Mouse (Mus musculus) limb, embryonic 14.5 days (tissue): ENCODE data around the gene Gm15319. TPM values are rescaled to one million over a fixed set of nuclear protein-coding genes. Genes with fewer than 3 reads are reported as not detected.
"Not testable (repeated sequence)": the region's sequence is repeated elsewhere in the genome, so short reads cannot be mapped to it uniquely, and the experiment has no call there.

ENCODE experiments used
- ATAC-seq: fragments of 200-750 bp; cut with Nextera tagmentation; 2 replicates; pipeline ENCODE4 v1.8.0; 2017; ENCODE audit warnings: low read depth, moderate number of reproducible peaks, moderate TSS enrichment; ENCODE audit not compliant: low FRiP score
- DNase-seq: peaks from one replicate; pipeline ENCODE4 v3.0.0-alpha.2; 2015; ENCODE audit warnings: low spot score
- H3K27ac ChIP-seq: fragments of 300-500 bp; sonication (generic); replicated peaks from 2 replicates; pipeline ENCODE4 v1.5.1; 2014; ENCODE audit warnings: low read depth, mild to moderate bottlenecking, low read length, moderate library complexity, mixed read lengths
- H3K27me3 ChIP-seq: fragments of 300-500 bp; sonication (generic); 2 replicates; pipeline ENCODE4 v1.6.1; 2014; ENCODE audit warnings: low read length, mixed read lengths; ENCODE audit not compliant: control insufficient read depth, insufficient read depth
- H3K36me3 ChIP-seq: fragments of 300-500 bp; sonication (generic); 2 replicates; pipeline ENCODE4 v1.6.1; 2014; ENCODE audit warnings: mild to moderate bottlenecking, low read length, moderate library complexity, mixed read lengths; ENCODE audit not compliant: control insufficient read depth, insufficient read depth
- H3K4me1 ChIP-seq: fragments of 300-500 bp; sonication (generic); 2 replicates; pipeline ENCODE4 v1.6.1; 2014; ENCODE audit warnings: antibody characterized with exemption, low read length, mixed read lengths; ENCODE audit not compliant: control insufficient read depth, insufficient read depth
- H3K4me2 ChIP-seq: fragments of 300-500 bp; sonication (generic); replicated peaks from 2 replicates; pipeline ENCODE4 v1.6.1; 2014; ENCODE audit warnings: low read depth, mild to moderate bottlenecking, low read length, moderate library complexity; ENCODE audit not compliant: severe bottlenecking
- H3K4me3 ChIP-seq: fragments of 300-500 bp; sonication (generic); replicated peaks from 2 replicates; pipeline ENCODE4 v1.5.1; 2014; ENCODE audit warnings: low read length
- H3K9ac ChIP-seq: fragments of 300-500 bp; sonication (generic); 2 replicates; pipeline ENCODE4 v1.6.1; 2014; ENCODE audit warnings: mild to moderate bottlenecking, low read depth, low read length, moderate library complexity; ENCODE audit not compliant: severe bottlenecking
- H3K9me3 ChIP-seq: fragments of 300-500 bp; sonication (generic); 2 replicates; pipeline ENCODE4 v1.6.1; 2016; ENCODE audit warnings: low read length; ENCODE audit not compliant: control insufficient read depth
- WGBS: fragments of 180-500 bp; shearing (Covaris S2); extraction: QIAGEN DNeasy Blood & Tissue Kit; methylation state at CpG from one replicate; pipeline ENCODE4 v1.1.7; 2014; 5-methylcytosine and 5-hydroxymethylcytosine counted together
- polyA plus RNA-seq, 2 experiments: library from polyadenylated mRNA; depleted of rRNA in 1 of 2; stranded (reverse) in 1 of 2; unstranded in 1 of 2; fragments of >200 nt; fragmentation: Nextera tagmentation in 1 of 2; extraction: Ambion mirVana in 1 of 2; gene quantifications; 2 replicates each; pipeline versions ENCODE4 v1.2.1 to v1.2.3; 2012 to 2014

Gm15319 gene
- polyA plus RNA-seq (2012; rRNA removed) = 0.09 and 0.14 TPM in 2 replicates
- polyA plus RNA-seq (2014; fragmentation: Nextera tagmentation; extraction: Ambion mirVana) = not detected in 2 replicates

DNA sequence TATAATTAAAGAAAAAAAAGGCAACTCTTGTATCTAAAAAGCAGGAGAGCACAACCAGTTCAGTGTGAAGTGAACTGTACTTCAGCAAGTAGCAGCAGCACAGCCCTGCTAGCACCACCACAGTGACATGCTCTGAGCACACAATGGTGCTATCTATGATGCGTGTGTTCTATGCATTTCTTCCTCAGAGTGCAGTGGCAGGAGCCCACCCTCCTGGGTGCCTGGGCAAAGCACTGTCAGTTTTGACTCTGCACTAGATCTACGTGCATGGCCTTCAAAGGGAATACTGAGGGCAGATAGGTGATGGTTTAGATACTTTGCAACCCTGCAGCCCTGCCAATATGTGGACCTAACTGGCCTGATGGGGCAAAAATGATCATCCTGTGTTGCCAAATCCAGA, at the start of gene Gm15319:
Gene Gm15319 (minus strand): TSS at position 101 of the 400 bp plus-strand sequence.
- not testable (repeated sequence) for H3K4me2 ChIP-seq, H3K27ac ChIP-seq, H3K27me3 ChIP-seq, H3K9ac ChIP-seq, ATAC-seq, H3K4me3 ChIP-seq, H3K36me3 ChIP-seq, H3K9me3 ChIP-seq, H3K4me1 ChIP-seq, DNase-seq
- no CpG with 5 or more reads among the region's 2 CpGs for WGBS

DNA sequence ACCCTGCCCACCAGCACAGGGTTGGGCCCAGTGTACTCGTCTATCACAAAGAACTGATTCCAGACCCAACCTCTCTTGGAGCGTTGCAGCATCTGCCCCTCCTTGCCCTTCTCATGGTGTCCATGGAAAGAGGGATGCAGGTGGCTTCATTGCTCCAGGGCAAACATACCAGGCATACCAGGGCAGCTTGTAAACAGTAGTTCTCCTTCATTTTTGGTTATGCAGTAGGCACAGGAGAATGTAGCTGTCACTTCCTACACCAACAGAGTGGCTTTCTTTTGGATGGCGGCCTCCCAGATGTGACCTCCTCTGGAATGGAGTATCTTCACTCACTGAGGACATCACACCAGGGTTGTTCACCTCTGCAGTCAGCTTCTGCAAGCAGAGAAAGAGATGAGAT, 47.3 kb upstream of the Gm15319 start:
- no CpG with 5 or more reads among the region's 3 CpGs for WGBS
- not testable (repeated sequence) for H3K4me2 ChIP-seq, DNase-seq, H3K27ac ChIP-seq, H3K4me1 ChIP-seq, H3K4me3 ChIP-seq, ATAC-seq, H3K27me3 ChIP-seq, H3K9me3 ChIP-seq, H3K9ac ChIP-seq, H3K36me3 ChIP-seq

DNA sequence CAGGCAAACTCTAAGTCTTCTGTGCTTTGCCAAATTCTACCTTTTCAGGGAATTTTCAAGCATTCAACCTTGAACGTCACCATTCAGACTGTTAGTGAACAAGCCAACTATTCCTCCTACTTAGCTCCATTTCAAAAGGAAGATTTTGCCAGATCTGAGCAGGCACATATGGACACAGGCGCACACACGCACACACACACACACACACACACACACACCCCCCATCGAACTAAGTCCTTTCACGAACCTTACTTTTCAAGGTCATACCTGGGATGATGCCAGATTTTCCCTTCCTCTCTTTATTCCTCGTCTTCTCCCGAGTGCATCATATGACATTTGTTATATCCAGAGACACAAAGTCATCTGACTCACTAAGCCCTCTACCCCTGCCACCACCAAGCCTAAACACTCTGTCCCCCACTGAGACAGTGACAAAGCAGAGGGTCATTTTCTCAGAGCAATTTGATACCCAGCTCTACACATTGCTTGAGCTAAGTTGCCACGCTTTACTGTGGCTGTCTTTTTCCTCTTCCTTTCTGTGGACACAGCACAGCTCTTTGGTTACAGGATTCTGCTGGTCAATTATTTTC, 45.5 kb upstream of the Gm15319 start:
- not testable (repeated sequence) for H3K4me3 ChIP-seq, H3K36me3 ChIP-seq, H3K4me2 ChIP-seq, H3K9ac ChIP-seq, H3K4me1 ChIP-seq, DNase-seq, ATAC-seq, H3K9me3 ChIP-seq, H3K27me3 ChIP-seq, H3K27ac ChIP-seq
- WGBS = 92% methylated on average over 6 of the region's 8 CpGs

DNA sequence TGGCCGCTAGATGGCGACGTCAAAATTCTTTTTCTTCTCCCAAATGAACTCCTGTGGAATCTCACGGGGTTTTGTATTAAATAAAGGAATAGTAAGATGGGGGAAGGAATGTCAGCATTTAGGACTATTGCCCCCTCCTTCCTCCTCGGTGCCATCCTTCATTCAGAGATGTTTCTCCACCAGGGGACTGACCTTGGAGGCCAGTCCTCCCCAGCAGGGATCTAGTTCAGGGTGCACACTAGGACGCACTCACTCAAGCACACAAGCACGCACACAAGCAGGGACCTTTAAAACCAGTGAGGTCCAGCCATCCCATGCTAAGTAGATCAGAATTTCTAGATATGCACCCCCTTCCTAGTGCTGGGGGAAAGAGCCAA, 26.3 kb upstream of the Gm15319 start:
- not testable (repeated sequence) for ATAC-seq, H3K36me3 ChIP-seq, H3K4me1 ChIP-seq, H3K9me3 ChIP-seq, H3K4me3 ChIP-seq, DNase-seq, H3K9ac ChIP-seq, H3K4me2 ChIP-seq, H3K27ac ChIP-seq, H3K27me3 ChIP-seq
- WGBS = 23% methylated on average over 2 of the region's 7 CpGs

DNA sequence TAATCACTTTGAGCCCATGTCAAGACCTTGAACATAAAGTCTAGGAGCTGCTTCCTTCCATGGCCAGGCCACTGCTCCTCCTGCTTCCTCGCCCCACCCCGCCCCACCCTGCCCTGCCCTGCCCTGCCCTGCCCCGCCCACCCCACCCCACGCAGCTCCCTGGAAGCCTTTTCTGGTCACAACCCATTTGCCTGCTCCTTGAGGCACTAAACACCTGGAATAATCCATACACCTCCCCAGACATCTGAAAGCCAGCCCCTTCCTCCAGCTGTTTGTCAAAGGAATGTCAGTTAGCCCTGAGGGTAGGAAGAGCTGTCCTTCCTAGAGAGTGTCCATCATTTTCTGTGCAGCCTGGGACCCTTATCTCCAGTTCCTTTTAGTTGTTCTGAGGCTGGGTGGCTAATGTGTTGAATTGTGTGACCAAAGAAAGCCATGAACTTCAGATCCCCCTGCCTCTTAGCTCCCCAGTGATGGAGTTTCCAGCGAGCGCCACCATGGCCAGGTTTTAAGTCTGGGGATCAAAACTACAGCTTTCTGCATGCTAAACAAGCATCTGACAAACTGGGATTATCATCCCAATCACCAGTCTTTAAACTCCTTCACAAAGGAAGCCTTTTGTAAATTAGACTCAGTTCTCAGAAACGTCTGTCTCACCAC, 25.8 kb upstream of the Gm15319 start:
- WGBS = no CpG with 5 or more reads among the region's 7 CpGs
- not testable (repeated sequence) for H3K27me3 ChIP-seq, H3K36me3 ChIP-seq, DNase-seq, H3K9ac ChIP-seq, H3K4me1 ChIP-seq, H3K9me3 ChIP-seq, H3K4me3 ChIP-seq, H3K27ac ChIP-seq, H3K4me2 ChIP-seq
- 0 out of 2 replicates have a peak, but pooled peaks have one; percentile 30 for ATAC-seq

DNA sequence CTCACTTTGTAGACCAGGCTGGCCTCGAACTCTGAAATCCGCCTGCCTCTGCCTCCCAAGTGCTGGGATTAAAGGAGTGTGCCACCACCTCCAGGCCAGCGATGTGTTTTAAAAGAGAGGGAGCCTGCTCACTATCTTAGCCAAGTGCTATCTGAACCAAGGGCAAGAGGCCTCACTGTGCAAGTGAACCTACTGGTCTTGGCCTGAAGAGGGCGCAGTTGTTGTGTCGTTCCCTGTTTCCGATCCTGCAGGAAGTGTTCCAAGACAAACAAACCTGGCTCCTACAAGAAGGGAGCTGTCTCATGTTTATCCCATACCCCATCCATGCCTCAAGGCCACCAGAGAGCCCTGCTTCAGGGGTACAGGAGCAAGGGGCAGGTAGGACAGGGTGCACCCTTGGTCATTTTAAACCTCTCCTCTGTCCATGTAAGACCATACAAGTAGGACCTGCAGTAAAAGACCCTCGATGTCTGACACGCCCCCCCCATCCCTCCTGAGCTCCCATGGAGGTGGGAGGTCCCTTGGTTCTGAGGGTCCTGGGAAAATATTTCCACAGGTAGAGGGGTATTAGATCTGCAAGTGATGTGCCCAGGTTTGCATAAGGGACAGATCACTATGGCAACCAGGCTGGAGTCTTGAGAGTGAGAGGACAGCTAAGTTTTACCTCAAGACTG, 24.2 kb upstream of the Gm15319 start:
- not testable (repeated sequence) for H3K4me2 ChIP-seq, H3K9ac ChIP-seq, H3K36me3 ChIP-seq, H3K9me3 ChIP-seq, H3K27ac ChIP-seq, H3K4me1 ChIP-seq, ATAC-seq, H3K27me3 ChIP-seq, H3K4me3 ChIP-seq
- 82% methylated on average over 2 of the region's 8 CpGs for WGBS
- peak; percentile 0 for DNase-seq

DNA sequence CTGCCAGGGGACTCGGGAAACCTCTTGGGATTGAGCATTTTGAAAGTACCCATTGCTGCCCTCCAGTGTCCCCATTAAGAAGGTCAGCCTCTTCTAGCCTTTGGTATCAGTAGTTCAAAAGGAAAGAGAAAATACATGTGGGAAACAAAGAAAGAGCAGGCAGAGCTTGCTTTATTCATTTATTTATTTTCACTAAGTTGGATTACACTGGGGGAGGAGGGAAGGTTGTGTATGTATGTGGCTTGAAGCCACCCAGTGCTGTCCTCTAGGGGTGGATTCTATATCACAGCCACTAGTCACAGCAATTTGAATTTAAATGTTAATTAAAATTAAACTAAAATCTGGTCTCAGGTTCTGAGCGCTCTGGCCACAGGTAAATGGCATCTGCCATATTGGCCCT, 22.0 kb upstream of the Gm15319 start:
- not testable (repeated sequence) for H3K4me1 ChIP-seq, H3K4me3 ChIP-seq, H3K9ac ChIP-seq, H3K36me3 ChIP-seq, H3K9me3 ChIP-seq, H3K4me2 ChIP-seq, H3K27ac ChIP-seq, DNase-seq, H3K27me3 ChIP-seq, ATAC-seq
- WGBS = no CpG with 5 or more reads among the region's 2 CpGs

DNA sequence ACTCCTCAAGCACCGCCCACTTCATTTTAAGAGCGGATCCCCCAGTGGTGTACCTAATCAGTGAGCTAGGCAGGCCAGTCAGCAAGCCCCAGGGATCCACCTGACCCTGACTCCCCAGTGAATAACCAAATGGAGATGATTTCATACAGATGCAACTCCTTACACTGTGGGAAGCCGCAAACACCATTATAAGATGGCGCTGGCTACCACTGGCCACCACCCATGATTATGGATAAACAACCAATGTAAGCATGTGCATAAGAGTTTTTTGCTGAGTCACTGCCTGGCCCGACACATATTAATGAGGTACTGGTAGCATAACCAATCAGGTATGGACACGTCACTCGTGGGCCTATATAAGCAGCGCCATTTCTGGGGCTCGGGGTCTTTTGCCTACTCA, 21.1 kb upstream of the Gm15319 start:
- not testable (repeated sequence) for H3K4me3 ChIP-seq, H3K9me3 ChIP-seq, ATAC-seq, H3K27ac ChIP-seq, H3K9ac ChIP-seq, H3K4me2 ChIP-seq, H3K36me3 ChIP-seq, H3K27me3 ChIP-seq, DNase-seq, H3K4me1 ChIP-seq
- WGBS = 95% methylated on average over 5 of the region's 9 CpGs
